Mouse (Mus musculus) lung, postnatal 36 days (tissue): ENCODE data around the gene Fbxw21.

Source experiments
- DNase-seq: peaks from one replicate; pipeline ENCODE4 v3.0.0; 2022; ENCODE audit warnings: mixed read lengths

Fbxw21 gene

GRCm38 (mm10) chr9:109111101-109111500, 50.7 kb downstream of the Fbxw21 start:
- no peak for DNase-seq

- DNase-seq, result no peak
These were observed 51.6 kb downstream of the Fbxw21 start for GRCm38 (mm10) chr9:109110240-109110639.

- DNase-seq, result no peak
These were observed 54.5 kb downstream of the Fbxw21 start for GRCm38 (mm10) chr9:109107341-109107740.

- no peak for DNase-seq
These were observed 56.2 kb downstream of the Fbxw21 start for GRCm38 (mm10) chr9:109105648-109106047.

DNA sequence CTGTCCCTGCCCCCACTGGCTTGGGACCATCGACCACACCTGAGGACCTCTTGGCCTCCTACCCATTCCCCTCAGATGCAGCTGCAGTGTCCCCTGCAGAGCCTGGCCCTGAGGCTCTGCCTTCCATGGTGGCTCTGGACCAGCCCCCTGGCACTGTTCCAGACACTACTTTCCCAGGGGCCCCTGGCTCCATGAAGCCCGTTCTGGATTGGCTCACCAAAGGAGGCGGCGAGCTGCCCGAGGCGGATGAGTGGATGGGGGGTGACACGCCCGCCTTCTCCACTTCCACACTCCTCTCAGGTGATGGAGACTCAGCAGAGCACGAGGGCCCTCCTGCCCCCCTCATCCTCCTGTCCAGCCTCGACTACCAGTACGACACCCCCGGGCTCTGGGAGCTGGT, 56.8 kb downstream of the Fbxw21 start:
- DNase-seq, result peak; percentile 58

DNA sequence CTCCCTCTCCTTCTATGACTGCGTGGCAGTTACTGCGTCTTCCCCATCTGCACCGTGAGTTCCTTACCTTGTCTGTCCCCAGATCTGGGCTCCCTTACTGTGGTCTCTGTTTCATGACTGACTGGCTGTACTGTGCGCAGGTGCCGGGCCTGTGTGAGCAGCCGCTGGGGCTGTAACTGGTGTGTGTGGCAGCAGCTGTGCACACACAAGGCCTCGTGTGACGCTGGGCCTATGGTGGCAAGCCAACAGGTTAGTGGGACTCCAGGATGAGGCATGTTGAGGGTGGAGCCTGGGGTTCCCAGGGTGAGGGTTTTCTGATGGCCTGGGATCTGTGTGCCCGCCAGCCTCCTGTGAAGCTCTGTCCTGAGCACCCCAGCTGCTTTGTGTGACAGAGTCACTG, 57.8 kb downstream of the Fbxw21 start:
- DNase-seq, result no peak

DNA sequence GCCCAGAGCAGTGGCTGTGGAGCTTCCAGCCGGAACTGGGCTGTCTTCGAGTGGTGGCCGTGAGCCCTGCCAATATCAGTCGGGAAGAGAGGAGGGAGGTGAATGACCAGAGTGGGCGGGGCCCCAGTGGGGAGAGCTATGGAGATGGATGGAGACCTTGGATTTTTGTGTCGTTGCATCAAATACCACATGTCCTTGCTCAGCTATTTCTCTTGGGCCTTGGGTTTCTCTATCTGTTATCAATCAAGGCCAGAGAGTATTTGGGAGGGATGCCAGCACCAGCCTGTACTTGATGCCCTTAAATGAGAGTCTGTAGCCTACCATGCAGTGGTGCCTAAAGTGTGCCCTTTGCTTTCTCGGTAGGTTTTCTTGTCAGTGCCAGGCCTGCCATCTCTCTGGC, 58.6 kb downstream of the Fbxw21 start:
- DNase-seq, result peak; percentile 47

GRCm38 (mm10) chr9:109102541-109102940, 59.3 kb downstream of the Fbxw21 start:
- DNase-seq, result no peak

- no peak for DNase-seq
These were observed 59.9 kb downstream of the Fbxw21 start for GRCm38 (mm10) chr9:109101933-109102445.

DNA sequence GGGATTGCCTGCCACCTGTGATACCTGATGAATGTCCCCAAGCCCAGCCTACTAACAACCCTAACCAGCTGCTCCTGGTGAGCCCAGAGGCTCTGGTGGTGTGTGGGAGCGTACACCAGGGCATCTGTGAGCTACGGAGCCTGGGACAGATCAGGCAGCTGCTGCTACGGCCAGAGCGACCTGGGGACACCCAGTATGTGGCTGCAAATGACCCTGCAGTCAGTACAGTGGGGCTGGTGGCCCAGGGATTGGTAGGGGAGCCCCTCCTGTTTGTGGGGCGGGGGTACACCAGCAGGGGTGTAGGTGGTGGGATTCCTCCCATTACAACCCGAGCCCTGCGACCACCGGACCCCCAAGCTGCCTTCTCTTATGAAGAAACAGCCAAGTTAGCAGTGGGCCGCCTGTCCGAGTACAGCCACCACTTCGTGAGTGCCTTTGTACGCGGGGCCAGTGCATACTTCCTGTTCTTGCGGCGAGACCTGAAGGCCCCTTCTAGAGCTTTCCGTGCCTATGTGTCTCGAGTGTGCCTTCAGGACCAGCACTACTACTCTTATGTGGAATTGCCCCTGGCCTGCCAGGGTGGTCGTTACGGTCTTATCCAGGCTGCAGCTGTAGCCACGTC, 61.4 kb downstream of the Fbxw21 start:
- no peak for DNase-seq

- DNase-seq, result peak; percentile 85
These were observed 62.9 kb downstream of the Fbxw21 start for GRCm38 (mm10) chr9:109098969-109099368.

DNA sequence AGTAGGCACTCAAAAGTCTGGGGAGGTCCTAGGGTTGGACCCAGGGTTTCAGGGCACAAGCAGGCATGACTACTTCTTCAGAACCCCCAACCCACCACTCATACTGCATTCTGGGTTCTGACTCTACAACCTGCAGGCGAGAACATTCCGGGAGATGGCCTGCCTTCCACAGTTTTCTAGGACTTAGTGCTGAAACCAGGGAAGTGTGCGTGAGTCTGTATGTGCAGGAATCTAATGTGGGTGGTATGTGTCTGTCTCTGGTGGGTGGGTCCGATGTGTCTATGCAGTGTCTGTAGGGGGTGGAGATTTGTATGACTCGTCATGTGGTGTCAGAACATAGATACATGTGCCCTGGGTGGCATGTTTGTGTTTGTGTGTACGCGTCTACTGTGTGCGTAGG, 63.5 kb downstream of the Fbxw21 start:
- DNase-seq, result no peak

DNA sequence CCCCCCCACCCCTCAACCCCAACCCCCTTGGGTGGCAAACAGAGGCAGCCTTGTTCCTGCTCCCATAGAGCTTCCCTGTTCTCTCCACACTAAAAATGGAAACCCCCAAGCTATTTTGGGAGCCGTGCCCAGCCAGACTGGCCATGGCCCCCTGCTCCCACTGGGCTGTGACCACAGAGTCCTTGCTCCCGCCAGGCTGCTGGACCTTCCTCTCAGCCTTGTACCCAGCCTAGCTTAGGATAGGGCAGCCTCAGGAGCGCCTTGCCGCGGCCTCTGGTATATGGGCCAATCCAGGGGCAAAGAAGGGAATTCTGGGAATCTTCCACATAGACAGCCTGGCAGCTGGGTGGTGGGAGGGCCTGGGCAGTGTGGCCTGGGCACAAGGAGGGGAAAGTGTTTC, 64.0 kb downstream of the Fbxw21 start:
- no peak for DNase-seq

- peak; percentile 68 for DNase-seq
These were observed 64.5 kb downstream of the Fbxw21 start for GRCm38 (mm10) chr9:109097291-109097690.

DNA sequence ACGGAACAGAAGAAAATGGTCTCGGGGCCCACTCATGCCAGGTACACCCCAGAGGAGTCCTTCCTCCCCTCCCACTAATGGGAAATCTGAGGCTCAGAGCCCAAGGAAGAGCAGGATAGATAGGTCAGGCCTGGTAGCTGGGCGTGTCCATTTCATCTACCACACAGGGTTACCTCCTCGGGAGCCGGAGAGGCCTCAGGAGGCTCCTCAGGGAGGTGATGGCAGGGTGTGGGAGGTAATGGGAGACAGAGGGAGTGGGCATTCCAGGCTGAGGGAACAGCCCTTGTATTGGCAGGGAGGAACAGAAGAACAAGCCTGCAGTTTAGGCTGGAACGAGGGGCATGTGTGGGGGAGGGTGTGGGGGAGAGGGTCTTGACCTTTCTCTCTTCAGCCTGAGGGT, 65.0 kb downstream of the Fbxw21 start:
- no peak for DNase-seq

- no peak for DNase-seq
These were observed 65.6 kb downstream of the Fbxw21 start for GRCm38 (mm10) chr9:109096251-109096661.

- peak; percentile 69 for DNase-seq
These were observed 66.5 kb downstream of the Fbxw21 start, which contains the start of gene Plxnb1 for GRCm38 (mm10) chr9:109095137-109095982. Gene Plxnb1 (plus strand): TSS chr9:109095389.

- peak; percentile 85 for DNase-seq
These were observed 67.2 kb downstream of the Fbxw21 start for GRCm38 (mm10) chr9:109094553-109095136.

GRCm38 (mm10) chr9:109093786-109094552, 67.9 kb downstream of the Fbxw21 start:
- DNase-seq, result peak; percentile 80

DNA sequence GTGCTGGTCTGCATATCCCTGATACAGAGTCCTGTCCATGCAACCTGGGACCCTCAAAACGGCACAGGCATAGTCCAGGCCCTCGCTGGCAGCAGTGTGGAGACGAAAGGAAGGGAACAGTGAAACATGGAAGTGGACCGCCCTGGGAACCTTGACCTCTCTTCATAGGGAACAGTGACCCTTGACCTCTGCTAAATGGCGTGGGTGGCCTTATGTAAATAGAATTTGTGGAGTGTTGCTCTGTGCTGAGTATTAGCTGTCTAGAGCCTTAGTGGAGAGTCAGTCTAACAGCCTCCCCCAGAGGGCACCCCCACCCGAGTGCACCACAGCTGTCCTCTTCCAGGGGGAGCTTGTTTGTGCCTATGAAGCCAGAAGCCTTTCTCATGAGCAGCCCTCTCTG, 69.0 kb downstream of the Fbxw21 start:
- no peak for DNase-seq

GRCm38 (mm10) chr9:109091802-109092201, 70.0 kb downstream of the Fbxw21 start:
- no peak for DNase-seq

- DNase-seq, result peak; percentile 67
These were observed 71.4 kb downstream of the Fbxw21 start for GRCm38 (mm10) chr9:109090446-109090845.
